Comparison of ENCODE assay signal across 7 mouse cellular contexts in genomic region chr1:90743941-90744386, GRCm38 (mm10).
DNase-seq lines count a peak whose midpoint lies in the region; ATAC-seq and TF ChIP-seq lines count a peak whose summit lies in the region.

No protein-coding gene starts in this region.

- 12% methylated on average over 14 of the region's 14 CpGs for WGBS in embryonic facial prominence, embryonic 15.5 days
- WGBS in heart, embryonic 12.5 days = 21% methylated on average over 14 of the region's 14 CpGs
- WGBS in limb, embryonic 14.5 days = 3% methylated on average over 14 of the region's 14 CpGs
- WGBS in olfactory bulb, adult 2 months = 4% methylated on average over 14 of the region's 14 CpGs

- no peaks in the 10 kb centered on the region for H3K27me3 ChIP-seq in embryonic facial prominence, embryonic 15.5 days
- no peaks in the 10 kb centered on the region for H3K27me3 ChIP-seq in heart, embryonic 12.5 days (replicated peaks)
- H3K27me3 ChIP-seq in limb, embryonic 14.5 days (ENCODE audit: control insufficient read depth, insufficient read depth, low read length) = no peaks in the 10 kb centered on the region

- H3K9me3 ChIP-seq in embryonic facial prominence, embryonic 15.5 days (replicated peaks) = no peaks in the 10 kb centered on the region
- no peaks in the 10 kb centered on the region for H3K9me3 ChIP-seq in heart, embryonic 12.5 days (replicated peaks)
- H3K9me3 ChIP-seq in limb, embryonic 14.5 days (ENCODE audit: control insufficient read depth, low read length) = no peaks in the 10 kb centered on the region

- no peak for TF ChIP-seq POLR2A in limb, embryonic 14.5 days (IDR thresholded peaks at IDR 0.05; ENCODE audit: borderline replicate concordance, extremely low read depth, insufficient read depth, insufficient read length)
- TF ChIP-seq POLR2A in olfactory bulb, adult 2 months (IDR thresholded peaks at IDR 0.05; ENCODE audit: insufficient read depth, low read depth, low read length) = no peak

- no peak overlapping the region for H3K9ac ChIP-seq in embryonic facial prominence, embryonic 15.5 days
- 0 out of 2 replicates have a peak overlapping the region, but pooled peaks have one; percentile 53 for H3K9ac ChIP-seq in heart, embryonic 12.5 days
- H3K9ac ChIP-seq in limb, embryonic 14.5 days (ENCODE audit: low read depth, low read length, severe bottlenecking) = peak overlapping the region; percentile 55

- H3K4me2 ChIP-seq in embryonic facial prominence, embryonic 15.5 days (replicated peaks) = peak overlapping the region; percentile 41
- peak overlapping the region; percentile 54 for H3K4me2 ChIP-seq in heart, embryonic 12.5 days
- peak overlapping the region; percentile 46 for H3K4me2 ChIP-seq in limb, embryonic 14.5 days (replicated peaks; ENCODE audit: low read depth, low read length, severe bottlenecking)

- ATAC-seq in embryonic facial prominence, embryonic 15.5 days (ENCODE audit: insufficient number of reproducible peaks, low FRiP score, low TSS enrichment, low read depth) = peak; percentile 41; the same call in 1 of the 2 replicates
- ATAC-seq in heart, embryonic 12.5 days (ENCODE audit: insufficient number of reproducible peaks, low FRiP score) = peak; percentile 33; the same call in 1 of the 2 replicates
- ATAC-seq in limb, embryonic 14.5 days (ENCODE audit: low FRiP score, low read depth) = peak; percentile 84

- DNase-seq in adrenal gland, postnatal 36 days = peak; percentile 48 to 61
- DNase-seq in kidney, adult 9 months = peak; percentile 49
- peak; percentile 59 for DNase-seq in limb, embryonic 14.5 days (ENCODE audit: low spot score)
- DNase-seq in urinary bladder, postnatal 14 days (ENCODE audit: low spot score) = peak; percentile 64

- peaks cover 36% of the 10 kb centered on the region for H3K4me1 ChIP-seq in embryonic facial prominence, embryonic 15.5 days
- peaks cover 10% of the 10 kb centered on the region for H3K4me1 ChIP-seq in heart, embryonic 12.5 days (replicated peaks)
- H3K4me1 ChIP-seq in limb, embryonic 14.5 days (ENCODE audit: control insufficient read depth, insufficient read depth, low read length) = peaks cover 15% of the 10 kb centered on the region
- peaks cover 8% of the 10 kb centered on the region for H3K4me1 ChIP-seq in olfactory bulb, adult 2 months (ENCODE audit: control insufficient read depth, insufficient read depth, low read length)

- no peak for TF ChIP-seq CTCF in olfactory bulb, adult 2 months (IDR thresholded peaks at IDR 0.05; ENCODE audit: insufficient read depth, low read depth, low read length)

- peak overlapping the region; percentile 66 for H3K27ac ChIP-seq in embryonic facial prominence, embryonic 15.5 days (replicated peaks)
- no peak overlapping the region for H3K27ac ChIP-seq in heart, embryonic 12.5 days (ENCODE audit: poor library complexity, severe bottlenecking)
- H3K27ac ChIP-seq in limb, embryonic 14.5 days (replicated peaks; ENCODE audit: low read depth, low read length) = peak overlapping the region; percentile 67
- H3K27ac ChIP-seq in olfactory bulb, adult 2 months (ENCODE audit: insufficient read depth, low read depth, low read length) = peak overlapping the region; percentile 80; the same call in 1 of the 2 replicates

- H3K36me3 ChIP-seq in embryonic facial prominence, embryonic 15.5 days = no peaks in the 10 kb centered on the region
- H3K36me3 ChIP-seq in heart, embryonic 12.5 days = no peaks in the 10 kb centered on the region
- H3K36me3 ChIP-seq in limb, embryonic 14.5 days (ENCODE audit: control insufficient read depth, insufficient read depth, low read length) = no peaks in the 10 kb centered on the region

- H3K4me3 ChIP-seq in embryonic facial prominence, embryonic 15.5 days (replicated peaks) = 0 out of 2 replicates have a peak overlapping the region, but pooled peaks have one; percentile 12
- H3K4me3 ChIP-seq in heart, embryonic 12.5 days = peak overlapping the region; percentile 10; the same call in 1 of the 2 replicates
- H3K4me3 ChIP-seq in limb, embryonic 14.5 days (replicated peaks; ENCODE audit: low read length) = peak overlapping the region; percentile 7
- peak overlapping the region; percentile 33 for H3K4me3 ChIP-seq in olfactory bulb, adult 2 months (ENCODE audit: insufficient read depth, low read depth, low read length)

Comparison
In these comparisons a context has a peak if more than half of its experiments do, and no peak if none do; other contexts are left out.
1. ATAC-seq: peak in every context shown above with its lines; median percentile 84 in limb, embryonic 14.5 days; 41 in embryonic facial prominence, embryonic 15.5 days; 33 in heart, embryonic 12.5 days.